Mouse (Mus musculus) stomach, embryonic 15.5 days (tissue): ENCODE measurements at regions not wholly inside any gene's neighbourhood (a gene's known extent, or its start where the extent isn't known, plus 50 kb on each side); places are given as distances from the start of the nearest gene placed in this dataset.
"Not testable (repeated sequence)": the region's sequence is repeated elsewhere in the genome, so short reads cannot be mapped to it uniquely, and the experiment has no call there.

ENCODE experiments used
- ATAC-seq: fragments of 200-750 bp; cut with Nextera tagmentation; 2 replicates; pipeline ENCODE4 v1.8.0; 2017; ENCODE audit warnings: low read depth, moderate number of reproducible peaks, moderate TSS enrichment; ENCODE audit not compliant: insufficient read depth, low FRiP score
- H3K27ac ChIP-seq: fragments of 300-500 bp; sonication (generic); 2 replicates; pipeline ENCODE4 v1.5.1; 2015; ENCODE audit warnings: mild to moderate bottlenecking, inconsistent platforms
- H3K27me3 ChIP-seq: fragments of 300-500 bp; sonication (generic); replicated peaks from 2 replicates; pipeline ENCODE4 v1.6.1; 2015; ENCODE audit warnings: inconsistent platforms
- H3K36me3 ChIP-seq: fragments of 300-500 bp; sonication (generic); 2 replicates; pipeline ENCODE4 v1.6.1; 2015; ENCODE audit warnings: inconsistent platforms
- H3K4me1 ChIP-seq: fragments of 300-500 bp; sonication (generic); 2 replicates; pipeline ENCODE4 v1.6.1; 2015; ENCODE audit warnings: inconsistent platforms
- H3K4me2 ChIP-seq: fragments of 300-500 bp; sonication (generic); 2 replicates; pipeline ENCODE4 v1.6.1; 2015; ENCODE audit warnings: mild to moderate bottlenecking, inconsistent platforms
- H3K4me3 ChIP-seq: fragments of 300-500 bp; sonication (generic); replicated peaks from 2 replicates; pipeline ENCODE4 v1.5.1; 2015; ENCODE audit warnings: inconsistent platforms
- H3K9ac ChIP-seq: fragments of 300-500 bp; sonication (generic); 2 replicates; pipeline ENCODE4 v1.6.1; 2015; ENCODE audit warnings: inconsistent platforms
- H3K9me3 ChIP-seq: fragments of 300-500 bp; sonication (generic); 2 replicates; pipeline ENCODE4 v1.6.1; 2016; ENCODE audit warnings: inconsistent platforms
- WGBS: fragments of 180-500 bp; shearing (Covaris S2); methylation state at CpG from one replicate; pipeline ENCODE4 v1.1.7; 2015; 5-methylcytosine and 5-hydroxymethylcytosine counted together

DNA sequence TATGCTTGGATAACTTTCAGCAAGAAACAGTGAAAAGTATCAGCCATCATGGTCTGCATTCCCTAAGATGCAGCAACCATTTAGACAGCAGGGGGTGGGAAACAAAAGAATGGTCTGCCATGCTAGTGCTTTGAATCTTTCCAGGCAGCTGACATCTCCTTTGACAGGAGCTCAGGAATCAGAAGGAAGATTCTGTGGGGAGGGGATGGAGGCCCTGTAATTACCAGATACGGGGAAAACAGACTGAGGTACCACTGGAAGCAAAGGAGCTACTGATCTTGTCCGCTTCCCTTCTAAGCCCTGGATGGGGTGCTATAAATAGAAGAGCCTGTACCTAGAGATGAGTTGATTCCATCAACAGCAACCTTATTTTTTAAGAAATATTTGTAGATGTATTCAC is 233.9 kb downstream of the Phf3 start:
- no peak overlapping the region for H3K9ac ChIP-seq
- ATAC-seq, result no peak

DNA sequence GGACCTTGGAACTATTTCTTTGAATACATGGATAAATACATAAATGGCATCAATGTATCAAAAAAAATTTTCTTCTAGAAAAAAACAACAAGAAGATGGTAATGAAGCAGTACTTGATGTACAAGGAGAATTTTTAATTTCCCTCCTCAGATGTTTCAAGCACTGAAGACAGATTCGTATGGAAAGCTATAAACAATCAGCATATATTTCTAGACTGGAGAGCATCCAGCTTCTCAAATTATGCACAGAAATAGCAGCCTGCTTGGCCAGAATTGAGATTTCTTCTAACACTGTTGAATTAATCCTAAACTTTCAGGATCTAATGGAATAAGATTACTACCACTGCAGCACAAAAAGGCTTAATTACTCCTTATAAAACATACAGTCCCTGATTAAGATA is 241.0 kb downstream of the Phf3 start:
- Histone ChIP-seq H3K4me2 (no peak overlapping the region), H3K9ac (no peak overlapping the region), H3K36me3 (no peaks in the 10 kb centered on the region), H3K4me1 (no peaks in the 10 kb centered on the region), H3K4me3 (no peak overlapping the region), H3K9me3 (no peaks in the 10 kb centered on the region), H3K27ac (no peak overlapping the region), H3K27me3 (no peaks in the 10 kb centered on the region)
- WGBS, result 27% methylated on average over 1 of the region's 1 CpGs
- no peak for ATAC-seq

More for the DNA sequence above, 233.9 kb downstream of the Phf3 start:
- H3K27ac ChIP-seq, result no peak overlapping the region
- no peak overlapping the region for H3K4me2 ChIP-seq
- H3K4me1 ChIP-seq, result no peaks in the 10 kb centered on the region
- whole genome bisulfite sequencing, result 60% methylated on average over 2 of the region's 2 CpGs
- H3K36me3 ChIP-seq, result no peaks in the 10 kb centered on the region
- no peak overlapping the region for H3K4me3 ChIP-seq
- H3K9me3 ChIP-seq, result no peaks in the 10 kb centered on the region
- no peaks in the 10 kb centered on the region for H3K27me3 ChIP-seq

GRCm38 (mm10) chr1:30627796-30628195 is 245.9 kb downstream of the Phf3 start:
- H3K4me1 ChIP-seq, H3K36me3 ChIP-seq, H3K27ac ChIP-seq, H3K4me2 ChIP-seq, H3K9me3 ChIP-seq, H3K27me3 ChIP-seq, H3K4me3 ChIP-seq, H3K9ac ChIP-seq, ATAC-seq: not testable (repeated sequence)
- whole genome bisulfite sequencing, result 61% methylated on average over 5 of the region's 5 CpGs

DNA sequence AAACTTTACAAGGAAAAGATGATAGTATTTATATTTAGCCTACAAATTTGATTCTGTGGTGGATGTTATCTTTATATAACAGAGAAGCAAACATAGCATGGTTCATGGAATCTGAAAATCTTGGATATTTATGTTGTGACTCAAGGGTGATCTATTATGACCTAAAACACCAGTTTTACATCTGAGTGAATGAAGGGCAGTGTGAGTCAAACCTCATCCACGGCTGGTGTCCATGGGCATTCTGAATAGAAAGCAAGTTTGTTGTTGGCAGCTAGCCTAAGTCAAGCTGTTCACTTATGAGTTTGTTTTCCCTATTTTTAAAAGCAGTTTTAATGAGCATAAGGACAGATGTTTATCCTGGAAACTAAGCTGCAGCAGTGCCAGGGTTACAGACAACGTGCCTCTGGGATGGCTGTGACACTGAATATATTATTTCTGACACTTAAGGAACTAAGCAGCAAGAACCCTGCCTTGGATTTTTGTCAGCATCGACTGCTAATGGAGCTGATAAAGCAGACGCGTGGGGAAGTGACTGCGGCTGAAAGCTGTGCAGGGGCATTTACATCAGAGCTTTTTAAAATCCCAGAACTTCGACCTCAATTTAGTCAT is 278.5 kb downstream of the Phf3 start:
- ATAC-seq, result no peak
- no peaks in the 10 kb centered on the region for H3K9me3 ChIP-seq
- H3K4me1 ChIP-seq, result no peaks in the 10 kb centered on the region
- no peak overlapping the region for H3K27ac ChIP-seq
- no peak overlapping the region for H3K9ac ChIP-seq
- WGBS, result 39% methylated on average over 7 of the region's 7 CpGs
- no peaks in the 10 kb centered on the region for H3K27me3 ChIP-seq
- H3K4me2 ChIP-seq, result no peak overlapping the region
- no peak overlapping the region for H3K4me3 ChIP-seq
- H3K36me3 ChIP-seq, result no peaks in the 10 kb centered on the region

- Histone ChIP-seq H3K4me1 (no peaks in the 10 kb centered on the region), H3K9me3 (no peaks in the 10 kb centered on the region), H3K4me3 (no peak overlapping the region), H3K4me2 (no peak overlapping the region), H3K36me3 (no peaks in the 10 kb centered on the region), H3K9ac (no peak overlapping the region), H3K27ac (no peak overlapping the region), H3K27me3 (no peaks in the 10 kb centered on the region)
- no peak for ATAC-seq
- 43% methylated on average over 1 of the region's 1 CpGs for WGBS
Observed at GRCm38 (mm10) chr1:30594036-30594435, 279.7 kb downstream of the Phf3 start.

DNA sequence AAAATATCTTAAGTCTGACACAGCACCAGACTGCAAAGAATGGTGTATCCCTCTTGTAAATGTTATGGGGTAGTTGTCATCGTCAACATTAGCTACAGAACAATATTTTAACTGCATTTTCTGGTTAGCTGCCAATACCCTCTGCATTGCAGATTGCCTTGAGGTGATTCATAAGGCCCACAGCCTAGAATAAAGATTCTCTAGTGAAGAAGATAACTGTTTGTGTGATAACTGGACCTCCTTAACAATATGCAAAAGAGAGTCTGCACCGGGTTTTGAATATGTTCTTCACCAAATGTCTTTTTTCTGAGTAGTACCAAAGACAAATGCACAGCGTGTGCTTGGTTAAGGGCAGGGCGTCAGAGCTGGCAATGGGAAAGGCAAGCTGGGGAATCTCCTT is 283.0 kb downstream of the Phf3 start:
- Histone ChIP-seq H3K4me2 (no peak overlapping the region), H3K9ac (no peak overlapping the region), H3K4me3 (no peak overlapping the region), H3K27me3 (no peaks in the 10 kb centered on the region), H3K4me1 (no peaks in the 10 kb centered on the region), H3K36me3 (no peaks in the 10 kb centered on the region), H3K27ac (no peak overlapping the region), H3K9me3 (no peaks in the 10 kb centered on the region)
- 59% methylated on average over 4 of the region's 4 CpGs for WGBS
- ATAC-seq, result no peak

- Histone ChIP-seq H3K9ac (no peak overlapping the region), H3K4me1 (no peaks in the 10 kb centered on the region), H3K9me3 (no peaks in the 10 kb centered on the region), H3K27me3 (no peaks in the 10 kb centered on the region), H3K4me3 (no peak overlapping the region), H3K4me2 (no peak overlapping the region), H3K27ac (no peak overlapping the region), H3K36me3 (no peaks in the 10 kb centered on the region)
- no peak for ATAC-seq
- 39% methylated on average over 3 of the region's 3 CpGs for WGBS
Observed at GRCm38 (mm10) chr1:30588885-30589284, 284.8 kb downstream of the Phf3 start.

DNA sequence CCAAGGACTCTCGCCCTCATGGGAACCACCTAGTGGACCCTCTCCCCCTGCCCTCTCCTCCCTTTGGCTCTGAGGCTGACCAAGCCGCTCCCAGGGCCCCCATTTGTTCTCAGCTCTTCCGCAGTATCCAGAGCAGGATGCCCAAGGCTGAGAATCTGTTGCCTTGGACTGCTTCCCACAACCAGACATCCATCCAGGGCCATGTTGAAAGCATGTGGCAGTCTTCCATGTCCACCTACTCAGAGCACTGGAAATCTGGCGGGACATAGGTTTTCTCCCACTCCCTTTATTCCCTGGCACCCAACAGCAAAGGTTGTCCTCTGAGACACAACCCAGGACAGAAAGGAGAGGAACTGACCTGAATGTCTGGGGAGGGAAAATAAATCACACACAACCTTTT is 285.4 kb downstream of the Phf3 start:
- H3K4me3 ChIP-seq, result no peak overlapping the region
- no peaks in the 10 kb centered on the region for H3K9me3 ChIP-seq
- H3K27ac ChIP-seq, result no peak overlapping the region
- no peak overlapping the region for H3K9ac ChIP-seq
- WGBS, result 77% methylated on average over 4 of the region's 4 CpGs
- ATAC-seq, result no peak
- H3K4me2 ChIP-seq, result no peak overlapping the region
- H3K27me3 ChIP-seq, result no peaks in the 10 kb centered on the region
- H3K4me1 ChIP-seq, result no peaks in the 10 kb centered on the region
- no peaks in the 10 kb centered on the region for H3K36me3 ChIP-seq

GRCm38 (mm10) chr1:30584806-30585205 is 288.9 kb downstream of the Phf3 start:
- 2% methylated on average over 4 of the region's 4 CpGs for WGBS
- no peak overlapping the region for H3K27ac ChIP-seq
- H3K4me2 ChIP-seq, result no peak overlapping the region
- no peaks in the 10 kb centered on the region for H3K9me3 ChIP-seq
- no peak overlapping the region for H3K4me3 ChIP-seq
- no peaks in the 10 kb centered on the region for H3K27me3 ChIP-seq
- ATAC-seq, result no peak
- H3K36me3 ChIP-seq, result no peaks in the 10 kb centered on the region
- no peaks in the 10 kb centered on the region for H3K4me1 ChIP-seq
- no peak overlapping the region for H3K9ac ChIP-seq

DNA sequence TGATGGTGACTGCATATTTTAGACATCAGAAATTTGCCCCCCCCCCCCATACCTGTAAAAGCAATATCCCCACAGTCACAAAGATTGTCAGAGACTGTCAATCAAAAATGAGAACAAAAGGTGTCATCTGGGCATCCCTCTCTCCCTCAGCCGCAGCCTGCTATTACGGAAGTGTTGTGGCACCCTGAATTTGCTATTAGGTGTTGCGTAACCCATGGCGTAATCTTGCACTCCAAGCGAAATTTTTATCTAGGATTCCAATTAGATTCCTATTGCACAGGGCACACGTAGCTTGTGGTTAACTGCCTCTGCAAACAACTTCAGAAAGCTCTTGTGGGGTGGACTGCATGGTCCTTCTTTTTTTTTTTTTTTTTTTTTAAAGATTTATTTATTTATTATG is 289.9 kb downstream of the Phf3 start:
- H3K36me3 ChIP-seq, result no peaks in the 10 kb centered on the region
- no peak for ATAC-seq
- no peaks in the 10 kb centered on the region for H3K9me3 ChIP-seq
- H3K4me3 ChIP-seq, result no peak overlapping the region
- H3K27me3 ChIP-seq, result no peaks in the 10 kb centered on the region
- H3K4me1 ChIP-seq, result no peaks in the 10 kb centered on the region
- 87% methylated on average over 6 of the region's 6 CpGs for WGBS
- H3K4me2 ChIP-seq, result no peak overlapping the region
- no peak overlapping the region for H3K9ac ChIP-seq
- no peak overlapping the region for H3K27ac ChIP-seq

- Histone ChIP-seq H3K4me2 (no peak overlapping the region), H3K4me3 (no peak overlapping the region), H3K27me3 (no peaks in the 10 kb centered on the region), H3K9me3 (no peaks in the 10 kb centered on the region), H3K4me1 (no peaks in the 10 kb centered on the region), H3K36me3 (no peaks in the 10 kb centered on the region), H3K9ac (no peak overlapping the region), H3K27ac (no peak overlapping the region)
- no peak for ATAC-seq
- 71% methylated on average over 6 of the region's 6 CpGs for WGBS
Observed at GRCm38 (mm10) chr1:30564757-30565156, 309.0 kb downstream of the Phf3 start.

- not testable (repeated sequence) for H3K9me3 ChIP-seq, H3K36me3 ChIP-seq, H3K4me1 ChIP-seq, H3K9ac ChIP-seq, ATAC-seq, H3K27me3 ChIP-seq, H3K4me3 ChIP-seq, H3K4me2 ChIP-seq, H3K27ac ChIP-seq
- 45% methylated on average over 4 of the region's 4 CpGs for WGBS
Observed at GRCm38 (mm10) chr1:30548761-30549160, 325.0 kb downstream of the Phf3 start.

DNA sequence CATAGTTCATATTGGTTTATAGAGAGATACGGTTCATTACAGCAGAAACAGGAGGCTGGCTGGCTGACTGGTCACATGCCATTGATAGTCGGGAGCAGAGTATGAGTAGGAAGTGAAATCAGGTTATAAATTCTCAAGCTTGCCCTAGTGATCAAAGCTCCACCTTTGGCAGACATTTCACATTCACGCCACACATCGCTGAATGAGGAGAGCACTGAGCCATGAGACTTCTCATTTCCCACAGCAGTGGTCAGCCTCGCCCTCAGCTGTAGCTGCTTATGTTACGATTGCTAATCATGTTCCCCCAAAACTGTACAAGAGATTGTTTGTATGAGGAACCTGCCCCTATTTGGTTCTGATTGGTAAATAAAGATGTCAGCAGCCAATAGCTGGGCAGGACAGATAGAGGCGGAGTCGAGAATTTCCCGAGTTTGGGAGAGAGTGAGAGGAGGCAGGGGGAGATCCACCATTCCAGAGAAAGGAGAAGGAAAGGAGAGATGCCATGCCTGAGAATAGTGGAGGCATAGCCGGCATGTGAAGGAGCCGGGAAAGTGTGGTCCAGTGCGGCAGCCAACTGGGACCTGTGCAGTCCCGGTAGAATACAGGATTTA is 333.5 kb downstream of the Phf3 start:
- H3K9me3 ChIP-seq, result no peaks in the 10 kb centered on the region
- H3K4me2 ChIP-seq, result no peak overlapping the region
- no peak overlapping the region for H3K27ac ChIP-seq
- 91% methylated on average over 13 of the region's 13 CpGs for WGBS
- ATAC-seq, result no peak
- H3K4me1 ChIP-seq, result no peaks in the 10 kb centered on the region
- no peak overlapping the region for H3K4me3 ChIP-seq
- no peaks in the 10 kb centered on the region for H3K36me3 ChIP-seq
- H3K9ac ChIP-seq, result no peak overlapping the region
- H3K27me3 ChIP-seq, result no peaks in the 10 kb centered on the region
